Mouse (Mus musculus): Measurements from ENCODE around the gene Dlgap4. TPM values are rescaled to one million over a fixed set of nuclear protein-coding genes. Genes with fewer than 3 reads are reported as not detected.

Dlgap4 gene
- polyA plus RNA-seq, 1 experiment: 72.1 TPM

GRCm38 (mm10) chr2:156584154-156584796 is 29.2 kb upstream of the Dlgap4 start:
- H3K4me3 ChIP-seq (ENCODE audit: insufficient read depth, low read length): no peak overlapping the region
- H3K27ac ChIP-seq (ENCODE audit: insufficient read depth, low read depth, low read length): no peak overlapping the region
- no peaks in the 10 kb centered on the region for H3K4me1 ChIP-seq (ENCODE audit: control insufficient read depth, insufficient read depth, low read length)
- TF ChIP-seq CTCF (IDR thresholded peaks at IDR 0.05; ENCODE audit: low read depth, low read length): peak; percentile 25; the same call in 1 of the 2 replicates
- TF ChIP-seq POLR2A (IDR thresholded peaks at IDR 0.05; ENCODE audit: borderline replicate concordance, low read depth, low read length): no peak

DNA sequence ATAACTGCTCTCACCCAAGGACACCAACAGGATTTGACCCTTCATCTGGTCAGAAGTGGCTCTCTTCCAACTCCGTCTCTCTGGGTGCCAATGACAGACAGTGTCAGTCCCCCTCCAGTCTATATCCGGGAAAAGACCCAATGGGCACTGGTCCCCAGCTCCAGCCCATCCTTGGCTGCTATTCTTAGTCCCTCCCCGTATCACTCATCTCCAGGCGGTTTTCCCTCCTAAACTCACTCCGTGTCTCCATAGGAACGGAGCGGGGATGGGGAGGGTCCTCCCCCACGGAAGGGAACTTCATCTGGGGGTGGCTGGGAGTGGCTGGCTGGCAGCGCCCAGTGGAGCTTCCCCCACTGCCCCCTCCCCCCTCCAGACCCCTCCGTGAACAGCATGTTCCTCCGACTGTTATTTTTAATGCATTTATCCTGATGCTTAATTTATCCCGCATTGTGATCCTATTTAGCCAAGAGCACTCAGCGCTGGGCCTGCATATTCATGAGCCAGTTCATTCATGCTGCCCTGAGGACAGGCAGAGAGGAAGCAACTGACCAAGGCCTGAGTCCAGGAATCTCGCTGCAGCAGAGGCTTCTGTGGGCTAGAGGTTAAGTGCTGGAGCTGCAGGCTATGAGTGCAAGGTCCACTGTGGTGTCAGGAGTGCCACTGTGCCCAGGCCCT is 28.6 kb upstream of the Dlgap4 start:
- Histone ChIP-seq H3K27ac (ENCODE audit: insufficient read depth, low read depth, low read length) (no peak overlapping the region), H3K4me3 (ENCODE audit: insufficient read depth, low read length) (no peak overlapping the region), H3K4me1 (ENCODE audit: control insufficient read depth, insufficient read depth, low read length) (no peaks in the 10 kb centered on the region)
- TF ChIP-seq CTCF (IDR thresholded peaks at IDR 0.05; ENCODE audit: low read depth, low read length) (no peak), POLR2A (IDR thresholded peaks at IDR 0.05; ENCODE audit: borderline replicate concordance, low read depth, low read length) (no peak)

DNA sequence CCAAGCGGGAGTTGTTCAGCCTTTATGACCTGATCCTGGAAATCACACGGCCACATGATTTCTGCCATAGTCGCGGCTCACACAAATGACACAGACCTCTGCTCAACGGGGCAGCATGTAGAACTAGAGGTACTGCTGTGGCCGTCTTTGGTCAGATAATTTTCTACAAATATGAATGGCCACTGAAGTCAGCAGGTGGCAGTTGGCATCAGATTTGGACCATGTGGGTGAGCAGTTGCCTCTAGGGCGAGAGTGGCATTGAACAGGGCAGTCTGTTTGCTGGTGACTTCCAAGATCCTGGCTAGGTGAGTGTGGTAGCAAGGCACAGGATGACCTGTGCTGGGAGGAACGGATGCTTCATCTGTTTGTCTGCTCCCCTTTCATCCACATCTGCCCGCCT is 24.0 kb upstream of the Dlgap4 start:
- Histone ChIP-seq H3K27ac (ENCODE audit: insufficient read depth, low read depth, low read length) (no peak overlapping the region), H3K4me3 (ENCODE audit: insufficient read depth, low read length) (no peak overlapping the region), H3K4me1 (ENCODE audit: control insufficient read depth, insufficient read depth, low read length) (no peaks in the 10 kb centered on the region)
- TF ChIP-seq CTCF (IDR thresholded peaks at IDR 0.05; ENCODE audit: low read depth, low read length): no peak
- no peak for TF ChIP-seq POLR2A (IDR thresholded peaks at IDR 0.05; ENCODE audit: borderline replicate concordance, low read depth, low read length)

- no peak overlapping the region for H3K27ac ChIP-seq (ENCODE audit: insufficient read depth, low read depth, low read length)
- H3K4me3 ChIP-seq (ENCODE audit: insufficient read depth, low read length): no peak overlapping the region
- H3K4me1 ChIP-seq (ENCODE audit: control insufficient read depth, insufficient read depth, low read length): no peaks in the 10 kb centered on the region
- TF ChIP-seq CTCF (IDR thresholded peaks at IDR 0.05; ENCODE audit: low read depth, low read length) (no peak), POLR2A (IDR thresholded peaks at IDR 0.05; ENCODE audit: borderline replicate concordance, low read depth, low read length) (no peak)
Measured at GRCm38 (mm10) chr2:156594987-156595490, 18.5 kb upstream of the Dlgap4 start.

- H3K27ac ChIP-seq (ENCODE audit: insufficient read depth, low read depth, low read length): no peak overlapping the region
- H3K4me3 ChIP-seq (ENCODE audit: insufficient read depth, low read length): no peak overlapping the region
- TF ChIP-seq CTCF (IDR thresholded peaks at IDR 0.05; ENCODE audit: low read depth, low read length) (no peak), POLR2A (IDR thresholded peaks at IDR 0.05; ENCODE audit: borderline replicate concordance, low read depth, low read length) (no peak)
- no peaks in the 10 kb centered on the region for H3K4me1 ChIP-seq (ENCODE audit: control insufficient read depth, insufficient read depth, low read length)
Measured at GRCm38 (mm10) chr2:156602581-156602980, 10.9 kb upstream of the Dlgap4 start.

DNA sequence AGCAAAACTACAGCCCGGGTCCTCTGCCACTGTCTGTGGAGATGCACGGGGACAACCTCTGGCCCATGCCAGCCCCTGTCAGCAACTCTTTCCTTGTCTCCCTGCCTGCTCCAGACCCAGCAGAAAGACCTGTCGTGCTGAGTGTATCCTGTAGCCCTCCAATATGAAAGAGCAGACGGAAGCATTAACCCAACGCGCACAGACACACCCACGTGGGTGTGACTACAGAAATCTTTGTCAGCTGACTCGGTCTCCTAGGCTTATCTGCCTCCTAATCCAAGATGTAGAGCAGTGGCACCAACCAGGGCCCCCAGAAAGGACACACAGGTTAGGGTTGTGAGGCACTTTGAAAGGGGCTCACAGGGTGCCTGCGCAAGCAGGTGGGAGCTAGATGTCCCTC is 9.8 kb upstream of the Dlgap4 start:
- H3K4me1 ChIP-seq (ENCODE audit: control insufficient read depth, insufficient read depth, low read length): no peaks in the 10 kb centered on the region
- no peak overlapping the region for H3K4me3 ChIP-seq (ENCODE audit: insufficient read depth, low read length)
- no peak overlapping the region for H3K27ac ChIP-seq (ENCODE audit: insufficient read depth, low read depth, low read length)
- TF ChIP-seq POLR2A (IDR thresholded peaks at IDR 0.05; ENCODE audit: borderline replicate concordance, low read depth, low read length) (no peak), CTCF (IDR thresholded peaks at IDR 0.05; ENCODE audit: low read depth, low read length) (no peak)

GRCm38 (mm10) chr2:156605144-156605543 is 8.4 kb upstream of the Dlgap4 start:
- TF ChIP-seq POLR2A (IDR thresholded peaks at IDR 0.05; ENCODE audit: borderline replicate concordance, low read depth, low read length): no peak
- TF ChIP-seq CTCF (IDR thresholded peaks at IDR 0.05; ENCODE audit: low read depth, low read length): no peak
- Histone ChIP-seq H3K4me3 (ENCODE audit: insufficient read depth, low read length) (no peak overlapping the region), H3K4me1 (ENCODE audit: control insufficient read depth, insufficient read depth, low read length) (no peaks in the 10 kb centered on the region), H3K27ac (ENCODE audit: insufficient read depth, low read depth, low read length) (no peak overlapping the region)

DNA sequence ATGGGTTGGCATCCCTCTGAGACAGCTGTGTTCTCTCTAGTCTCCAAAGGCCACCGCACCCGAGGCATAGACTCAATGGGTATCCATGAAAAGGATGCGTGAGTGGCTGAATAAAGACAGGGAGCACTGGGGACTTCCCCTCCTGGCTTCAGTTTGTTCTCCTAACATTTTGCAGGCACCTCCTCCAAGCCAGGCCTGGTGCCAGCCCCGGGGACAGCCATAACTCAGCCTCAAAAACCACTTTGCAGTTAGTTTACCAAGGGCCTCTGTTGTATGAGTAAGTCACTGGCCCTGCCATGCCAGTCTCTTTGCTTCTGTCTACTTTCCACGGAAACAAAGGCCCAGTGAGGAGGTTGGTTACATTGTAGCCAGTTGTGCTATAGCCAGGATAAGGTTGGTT is 7.5 kb upstream of the Dlgap4 start:
- TF ChIP-seq POLR2A (IDR thresholded peaks at IDR 0.05; ENCODE audit: borderline replicate concordance, low read depth, low read length) (no peak), CTCF (IDR thresholded peaks at IDR 0.05; ENCODE audit: low read depth, low read length) (no peak)
- Histone ChIP-seq H3K4me1 (ENCODE audit: control insufficient read depth, insufficient read depth, low read length) (no peaks in the 10 kb centered on the region), H3K4me3 (ENCODE audit: insufficient read depth, low read length) (no peak overlapping the region), H3K27ac (ENCODE audit: insufficient read depth, low read depth, low read length) (no peak overlapping the region)

DNA sequence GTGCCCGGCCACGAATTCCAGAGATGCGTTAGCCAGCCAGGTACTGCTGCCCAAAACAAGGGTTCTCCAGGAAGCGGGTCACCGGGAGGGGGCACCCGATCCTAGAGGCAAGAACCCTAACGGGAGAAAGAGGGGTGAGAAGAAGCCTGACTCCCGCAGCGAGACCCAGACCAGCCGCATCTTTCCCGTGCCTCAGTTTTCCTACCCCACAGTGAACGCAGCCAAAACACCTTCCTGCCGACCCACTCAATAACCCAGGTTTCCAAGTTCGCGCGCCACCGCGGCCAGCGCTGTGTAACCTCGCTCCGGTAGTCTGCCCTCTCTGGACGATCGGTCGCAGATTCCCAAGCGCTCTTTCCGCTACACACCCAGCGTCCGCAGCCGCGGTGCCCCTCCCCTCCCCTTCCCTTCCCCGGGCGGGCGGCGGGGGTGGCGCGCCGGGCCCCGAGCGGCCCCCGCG is 394 bp upstream of the Dlgap4 start:
- TF ChIP-seq POLR2A (IDR thresholded peaks at IDR 0.05; ENCODE audit: borderline replicate concordance, low read depth, low read length) (no peak), CTCF (IDR thresholded peaks at IDR 0.05; ENCODE audit: low read depth, low read length) (peak; percentile 27; the same call in 1 of the 2 replicates)
- no peak overlapping the region for H3K27ac ChIP-seq (ENCODE audit: insufficient read depth, low read depth, low read length)
- H3K4me1 ChIP-seq (ENCODE audit: control insufficient read depth, insufficient read depth, low read length): no peaks in the 10 kb centered on the region
- H3K4me3 ChIP-seq (ENCODE audit: insufficient read depth, low read length): peak overlapping the region; percentile 14; the same call in 1 of the 2 replicates

DNA sequence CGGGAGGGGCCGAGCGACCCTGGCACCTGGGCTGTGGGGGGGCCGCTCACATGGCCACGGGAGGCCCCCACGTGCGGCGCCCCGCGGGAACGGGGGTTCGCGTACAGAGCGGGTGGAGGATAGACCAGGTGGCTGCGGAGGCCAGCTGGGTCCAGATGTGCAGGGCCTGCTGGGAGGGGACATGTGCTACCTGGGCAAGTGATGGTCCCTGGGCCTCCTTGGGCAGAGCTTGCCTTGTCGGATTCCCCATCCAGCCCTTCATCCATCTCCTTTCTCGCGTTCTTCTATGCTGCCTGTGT is 702 bp downstream of the Dlgap4 start:
- no peaks in the 10 kb centered on the region for H3K4me1 ChIP-seq (ENCODE audit: control insufficient read depth, insufficient read depth, low read length)
- TF ChIP-seq CTCF (IDR thresholded peaks at IDR 0.05; ENCODE audit: low read depth, low read length) (no peak), POLR2A (IDR thresholded peaks at IDR 0.05; ENCODE audit: borderline replicate concordance, low read depth, low read length) (no peak)
- no peak overlapping the region for H3K4me3 ChIP-seq (ENCODE audit: insufficient read depth, low read length)
- H3K27ac ChIP-seq (ENCODE audit: insufficient read depth, low read depth, low read length): no peak overlapping the region
